Mouse (Mus musculus) telencephalon, adult 2 months (tissue): ENCODE results near the gene Prkg1.
A peak's percentile ranks its signal among the peaks of the same experiment; 100 is the strongest.

ENCODE experiments used
- DNase-seq: peaks from one replicate; pipeline ENCODE4 v3.0.0-alpha.2; 2011; ENCODE audit warnings: low read depth, low spot score

Gene Prkg1

GRCm38 (mm10) chr19:30890377-30890776, 874.5 kb downstream of the Prkg1 start:
- DNase-seq, result peak; percentile 26

GRCm38 (mm10) chr19:30889851-30890250, 875.0 kb downstream of the Prkg1 start:
- no peak for DNase-seq

GRCm38 (mm10) chr19:30861441-30861840, 903.4 kb downstream of the Prkg1 start:
- no peak for DNase-seq

GRCm38 (mm10) chr19:30851023-30851422, 913.8 kb downstream of the Prkg1 start:
- DNase-seq, result no peak

GRCm38 (mm10) chr19:30844916-30845315, 919.9 kb downstream of the Prkg1 start:
- DNase-seq, result no peak

- no peak for DNase-seq
These were observed 921.2 kb downstream of the Prkg1 start for GRCm38 (mm10) chr19:30843637-30844036.

- peak; percentile 87 for DNase-seq
These were observed 921.7 kb downstream of the Prkg1 start for GRCm38 (mm10) chr19:30843052-30843564.

- no peak for DNase-seq
These were observed 922.2 kb downstream of the Prkg1 start for GRCm38 (mm10) chr19:30842640-30843039.

- no peak for DNase-seq
These were observed 931.7 kb downstream of the Prkg1 start for GRCm38 (mm10) chr19:30833045-30833651.

GRCm38 (mm10) chr19:30829231-30829775, 935.5 kb downstream of the Prkg1 start:
- no peak for DNase-seq

- DNase-seq, result no peak
These were observed 937.0 kb downstream of the Prkg1 start for GRCm38 (mm10) chr19:30827820-30828219.

- no peak for DNase-seq
These were observed 938.7 kb downstream of the Prkg1 start for GRCm38 (mm10) chr19:30826106-30826505.

GRCm38 (mm10) chr19:30815661-30816060, 949.2 kb downstream of the Prkg1 start:
- DNase-seq, result no peak

- DNase-seq, result no peak
These were observed 958.6 kb downstream of the Prkg1 start for GRCm38 (mm10) chr19:30806265-30806664.

- no peak for DNase-seq
These were observed 984.0 kb downstream of the Prkg1 start for GRCm38 (mm10) chr19:30780803-30781202.

- no peak for DNase-seq
These were observed 996.5 kb downstream of the Prkg1 start for GRCm38 (mm10) chr19:30768316-30768715.

GRCm38 (mm10) chr19:30744426-30744825, 1020.4 kb downstream of the Prkg1 start:
- DNase-seq, result no peak

- no peak for DNase-seq
These were observed 1065.7 kb downstream of the Prkg1 start for GRCm38 (mm10) chr19:30699130-30699529.

GRCm38 (mm10) chr19:30691258-30691657, 1073.6 kb downstream of the Prkg1 start:
- DNase-seq, result no peak

- DNase-seq, result no peak
These were observed 1074.1 kb downstream of the Prkg1 start for GRCm38 (mm10) chr19:30690691-30691090.

GRCm38 (mm10) chr19:30687942-30688341, 1076.9 kb downstream of the Prkg1 start:
- no peak for DNase-seq

GRCm38 (mm10) chr19:30676308-30676707, 1088.5 kb downstream of the Prkg1 start:
- no peak for DNase-seq

GRCm38 (mm10) chr19:30664269-30664668, 1100.6 kb downstream of the Prkg1 start:
- DNase-seq, result peak; percentile 36
